Mouse (Mus musculus) limb, embryonic 14.5 days (tissue): ENCODE results near the gene Lrfn2. TPM values are rescaled to one million over a fixed set of nuclear protein-coding genes. Genes with fewer than 3 reads are reported as not detected.

Experiments
- ATAC-seq: fragments of 200-750 bp; cut with Nextera tagmentation; 2 replicates; pipeline ENCODE4 v1.8.0; 2017; ENCODE audit warnings: low read depth, moderate number of reproducible peaks, moderate TSS enrichment; ENCODE audit not compliant: low FRiP score
- DNase-seq: peaks from one replicate; pipeline ENCODE4 v3.0.0-alpha.2; 2015; ENCODE audit warnings: low spot score
- H3K27ac ChIP-seq: fragments of 300-500 bp; sonication (generic); replicated peaks from 2 replicates; pipeline ENCODE4 v1.5.1; 2014; ENCODE audit warnings: low read depth, mild to moderate bottlenecking, low read length, moderate library complexity, mixed read lengths
- H3K27me3 ChIP-seq: fragments of 300-500 bp; sonication (generic); 2 replicates; pipeline ENCODE4 v1.6.1; 2014; ENCODE audit warnings: low read length, mixed read lengths; ENCODE audit not compliant: control insufficient read depth, insufficient read depth
- H3K36me3 ChIP-seq: fragments of 300-500 bp; sonication (generic); 2 replicates; pipeline ENCODE4 v1.6.1; 2014; ENCODE audit warnings: mild to moderate bottlenecking, low read length, moderate library complexity, mixed read lengths; ENCODE audit not compliant: control insufficient read depth, insufficient read depth
- H3K4me1 ChIP-seq: fragments of 300-500 bp; sonication (generic); 2 replicates; pipeline ENCODE4 v1.6.1; 2014; ENCODE audit warnings: antibody characterized with exemption, low read length, mixed read lengths; ENCODE audit not compliant: control insufficient read depth, insufficient read depth
- H3K4me2 ChIP-seq: fragments of 300-500 bp; sonication (generic); replicated peaks from 2 replicates; pipeline ENCODE4 v1.6.1; 2014; ENCODE audit warnings: low read depth, mild to moderate bottlenecking, low read length, moderate library complexity; ENCODE audit not compliant: severe bottlenecking
- H3K4me3 ChIP-seq: fragments of 300-500 bp; sonication (generic); replicated peaks from 2 replicates; pipeline ENCODE4 v1.5.1; 2014; ENCODE audit warnings: low read length
- H3K9ac ChIP-seq: fragments of 300-500 bp; sonication (generic); 2 replicates; pipeline ENCODE4 v1.6.1; 2014; ENCODE audit warnings: mild to moderate bottlenecking, low read depth, low read length, moderate library complexity; ENCODE audit not compliant: severe bottlenecking
- H3K9me3 ChIP-seq: fragments of 300-500 bp; sonication (generic); 2 replicates; pipeline ENCODE4 v1.6.1; 2016; ENCODE audit warnings: low read length; ENCODE audit not compliant: control insufficient read depth
- POLR2A ChIP-seq: fragments of 200-500 bp; IDR thresholded peaks from 2 replicates; pipeline ENCODE4 v1.8.0; 2012; ENCODE audit warnings: inconsistent platforms, mild to moderate bottlenecking, moderate library complexity, borderline replicate concordance; ENCODE audit not compliant: insufficient read depth, insufficient read length; ENCODE audit errors: extremely low read depth
- WGBS: fragments of 180-500 bp; shearing (Covaris S2); extraction: QIAGEN DNeasy Blood & Tissue Kit; methylation state at CpG from one replicate; pipeline ENCODE4 v1.1.7; 2014; 5-methylcytosine and 5-hydroxymethylcytosine counted together
- polyA plus RNA-seq, 2 experiments: library from polyadenylated mRNA; depleted of rRNA in 1 of 2; stranded (reverse) in 1 of 2; unstranded in 1 of 2; fragments of >200 nt; fragmentation: Nextera tagmentation in 1 of 2; extraction: Ambion mirVana in 1 of 2; gene quantifications; 2 replicates each; pipeline versions ENCODE4 v1.2.1 to v1.2.3; 2012 to 2014

Gene Lrfn2
- polyA plus RNA-seq, 2 experiments: 0.96 to 1.4 TPM

DNA sequence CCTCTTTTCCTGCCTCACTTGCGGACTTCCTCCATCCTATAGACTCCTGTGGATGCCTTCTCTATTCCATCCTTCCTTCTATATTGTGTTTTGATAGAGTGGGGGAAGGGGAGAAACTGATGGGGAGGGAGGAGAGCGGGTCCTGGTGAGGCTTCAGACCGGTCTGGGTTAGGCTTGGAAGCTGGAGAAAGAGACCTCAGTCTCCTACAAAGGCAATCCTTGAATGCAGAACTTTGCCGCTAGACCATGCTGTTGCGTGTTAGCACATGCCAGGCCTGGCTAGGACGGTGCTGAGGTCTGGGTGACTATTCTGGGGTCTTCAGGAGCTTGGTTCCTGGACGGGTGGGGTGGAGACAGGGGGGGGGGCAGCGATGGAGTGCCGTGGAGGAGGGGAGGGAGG is 737 bp downstream of the Lrfn2 start:
- Histone ChIP-seq H3K27ac (no peak overlapping the region), H3K4me2 (peak overlapping the region; percentile 83), H3K9me3 (no peaks in the 10 kb centered on the region), H3K9ac (peak overlapping the region; percentile 41), H3K4me3 (peak overlapping the region; percentile 54), H3K27me3 (peaks cover 21% of the 10 kb centered on the region), H3K36me3 (no peaks in the 10 kb centered on the region), H3K4me1 (0 out of 2 replicates have a peak, but pooled peaks cover 3% of the 10 kb centered on the region)
- 1% methylated on average over 9 of the region's 9 CpGs for WGBS
- no peak for TF ChIP-seq POLR2A
- no peak for ATAC-seq
- DNase-seq: no peak

DNA sequence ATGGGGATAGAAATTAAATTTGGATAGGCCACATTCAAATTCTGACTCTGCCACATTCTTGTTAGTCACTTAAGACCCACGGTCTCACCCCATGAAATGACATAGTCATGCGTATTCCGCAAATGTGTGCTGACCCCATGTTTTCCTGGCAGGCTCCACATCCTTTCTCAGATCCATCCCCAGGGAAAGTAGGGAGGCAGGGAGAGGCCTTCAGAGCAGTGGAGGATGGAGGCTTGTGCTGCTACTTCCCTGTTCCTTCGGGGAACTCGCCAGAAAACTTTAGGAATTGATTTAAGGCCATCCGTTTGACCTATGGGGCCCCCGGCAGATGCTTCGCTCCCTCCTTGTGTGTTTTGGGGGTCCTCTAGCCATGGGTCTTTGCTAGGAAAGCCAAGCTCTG is 3.0 kb downstream of the Lrfn2 start:
- Histone ChIP-seq H3K4me1 (0 out of 2 replicates have a peak, but pooled peaks cover 3% of the 10 kb centered on the region), H3K9me3 (no peaks in the 10 kb centered on the region), H3K4me2 (no peak overlapping the region), H3K4me3 (no peak overlapping the region), H3K27me3 (peaks cover 21% of the 10 kb centered on the region), H3K9ac (no peak overlapping the region), H3K27ac (no peak overlapping the region), H3K36me3 (no peaks in the 10 kb centered on the region)
- ATAC-seq (no peak), DNase-seq (no peak)
- 73% methylated on average over 8 of the region's 8 CpGs for WGBS
- no peak for TF ChIP-seq POLR2A

DNA sequence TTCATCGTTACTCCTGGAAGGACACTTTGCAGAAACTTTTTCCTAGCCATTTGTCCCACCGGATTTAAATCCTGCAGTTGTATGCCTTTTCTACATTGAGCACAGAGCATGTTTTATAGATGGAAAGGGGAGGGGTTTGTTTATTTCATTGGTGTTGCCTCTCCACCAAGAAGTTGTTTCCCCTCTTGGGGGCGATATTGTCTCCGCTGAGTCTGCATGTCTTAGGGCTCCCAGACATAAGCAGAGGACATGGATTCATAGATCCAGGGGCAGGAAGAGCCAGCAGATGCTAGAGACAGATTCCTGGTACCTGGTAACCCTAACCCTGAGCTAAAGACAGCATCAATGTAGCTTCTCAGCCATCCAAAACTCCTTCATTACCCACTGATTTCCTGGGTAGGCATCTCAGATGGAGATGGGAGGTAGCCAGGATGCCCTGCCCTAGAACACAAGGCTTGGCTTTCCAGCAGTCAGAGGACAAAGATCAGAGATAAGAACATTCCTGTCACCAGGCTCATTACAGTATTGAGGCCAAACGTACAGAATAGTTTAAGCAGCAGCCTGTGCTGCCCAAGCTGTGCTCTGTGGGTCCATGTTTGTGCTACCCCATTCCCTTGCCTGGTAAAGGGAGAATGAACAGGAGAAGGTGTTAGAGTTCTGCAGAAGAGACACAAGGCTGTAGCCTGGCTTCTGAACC is 4.4 kb downstream of the Lrfn2 start:
- TF ChIP-seq POLR2A: no peak
- H3K9me3 ChIP-seq: no peaks in the 10 kb centered on the region
- no peak overlapping the region for H3K27ac ChIP-seq
- ATAC-seq (no peak), DNase-seq (no peak)
- peaks cover 15% of the 10 kb centered on the region for H3K27me3 ChIP-seq
- 0 out of 2 replicates have a peak, but pooled peaks cover 3% of the 10 kb centered on the region for H3K4me1 ChIP-seq
- no peaks in the 10 kb centered on the region for H3K36me3 ChIP-seq
- 42% methylated on average over 5 of the region's 5 CpGs for WGBS
- no peak overlapping the region for H3K4me2 ChIP-seq
- no peak overlapping the region for H3K4me3 ChIP-seq
- H3K9ac ChIP-seq: no peak overlapping the region

DNA sequence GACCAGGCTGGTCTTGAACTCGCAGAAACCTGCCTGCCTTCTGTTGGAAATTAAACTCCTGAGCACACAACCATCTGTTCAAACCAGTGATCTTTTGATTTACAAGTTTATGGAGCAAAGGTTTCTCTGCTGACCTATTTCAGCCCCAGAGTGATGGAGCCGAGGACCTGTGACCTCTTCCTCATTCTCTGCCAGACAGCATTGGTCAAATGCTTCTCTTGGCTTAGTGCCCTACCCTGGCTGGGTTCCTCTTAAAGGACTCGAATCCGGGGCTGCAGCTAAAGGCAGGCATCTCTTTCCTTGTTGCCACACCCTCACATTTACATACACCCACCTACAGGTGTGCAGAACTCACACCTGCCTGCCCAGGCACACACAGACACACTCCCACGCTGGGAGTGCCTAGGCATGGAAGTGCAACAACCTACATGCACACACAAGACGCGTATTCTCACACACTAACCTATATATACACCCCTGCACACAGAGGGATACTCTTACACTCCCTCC is 6.6 kb downstream of the Lrfn2 start:
- H3K27ac ChIP-seq: no peak overlapping the region
- no peaks in the 10 kb centered on the region for H3K9me3 ChIP-seq
- H3K36me3 ChIP-seq: no peaks in the 10 kb centered on the region
- no peak for TF ChIP-seq POLR2A
- DNase-seq (no peak), ATAC-seq (no peak)
- no peak overlapping the region for H3K4me2 ChIP-seq
- H3K4me1 ChIP-seq: no peaks in the 10 kb centered on the region
- H3K4me3 ChIP-seq: no peak overlapping the region
- H3K9ac ChIP-seq: no peak overlapping the region
- 74% methylated on average over 7 of the region's 7 CpGs for WGBS
- H3K27me3 ChIP-seq: peaks cover 2% of the 10 kb centered on the region; the same call in 1 of the 2 replicates

DNA sequence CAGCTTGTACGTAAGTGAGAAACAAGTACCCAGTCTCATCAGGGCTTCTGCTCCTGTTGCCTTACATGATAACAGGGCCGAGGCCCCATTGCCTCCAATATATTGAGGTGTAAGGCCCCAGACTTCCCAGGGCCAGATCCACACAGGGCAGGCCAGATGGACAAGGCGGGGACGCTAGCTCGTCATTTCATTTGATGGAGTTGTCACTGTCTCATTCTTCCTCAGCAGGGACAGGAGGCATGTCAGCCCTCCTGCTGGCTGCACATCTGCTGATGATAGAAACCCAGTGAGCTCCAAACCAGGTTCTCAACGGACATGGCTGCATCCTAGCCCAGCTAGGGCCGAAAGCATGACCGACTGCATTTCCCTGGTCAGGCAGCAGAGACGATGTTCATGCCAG is 14.1 kb downstream of the Lrfn2 start:
- no peak for ATAC-seq
- no peaks in the 10 kb centered on the region for H3K36me3 ChIP-seq
- no peak overlapping the region for H3K27ac ChIP-seq
- H3K27me3 ChIP-seq: no peaks in the 10 kb centered on the region
- no peak for DNase-seq
- H3K4me1 ChIP-seq: no peaks in the 10 kb centered on the region
- 69% methylated on average over 9 of the region's 9 CpGs for WGBS
- no peak overlapping the region for H3K4me3 ChIP-seq
- no peaks in the 10 kb centered on the region for H3K9me3 ChIP-seq
- H3K9ac ChIP-seq: no peak overlapping the region
- TF ChIP-seq POLR2A: no peak
- H3K4me2 ChIP-seq: no peak overlapping the region

DNA sequence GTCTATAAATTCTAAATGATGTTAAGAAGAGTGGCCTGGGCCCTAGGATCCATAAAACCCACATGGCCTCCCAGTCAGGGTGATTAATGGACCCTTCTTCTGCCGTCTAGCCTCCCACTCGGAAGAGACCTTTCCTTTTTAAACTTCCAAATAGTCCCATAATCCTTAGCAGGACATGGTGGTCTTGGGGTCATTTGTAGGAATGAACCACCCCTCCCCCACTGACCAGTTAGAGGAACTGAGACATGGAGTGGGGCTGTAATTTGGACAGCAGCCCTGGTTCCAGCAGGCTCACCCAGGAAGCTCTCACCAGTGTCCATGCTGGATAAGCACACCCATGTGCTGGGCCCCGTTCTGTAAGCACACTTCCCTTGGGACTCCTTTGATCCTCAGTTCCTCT is 14.6 kb downstream of the Lrfn2 start:
- no peaks in the 10 kb centered on the region for H3K9me3 ChIP-seq
- H3K4me2 ChIP-seq: no peak overlapping the region
- H3K4me3 ChIP-seq: no peak overlapping the region
- no peak overlapping the region for H3K27ac ChIP-seq
- no peak for ATAC-seq
- H3K4me1 ChIP-seq: no peaks in the 10 kb centered on the region
- H3K36me3 ChIP-seq: no peaks in the 10 kb centered on the region
- H3K27me3 ChIP-seq: no peaks in the 10 kb centered on the region
- DNase-seq: no peak
- TF ChIP-seq POLR2A: no peak
- WGBS: 21% methylated on average over 3 of the region's 3 CpGs
- no peak overlapping the region for H3K9ac ChIP-seq
